Mouse (Mus musculus): ENCODE results near the gene Gm44511. TPM values are rescaled to one million over a fixed set of nuclear protein-coding genes. Genes with fewer than 3 reads are reported as not detected.
"Not testable (repeated sequence)": the region's sequence is repeated elsewhere in the genome, so short reads cannot be mapped to it uniquely, and the experiment has no call there.

Gm44511 gene
- polyA plus RNA-seq, 1 experiment from 2014 or later: not detected

DNA sequence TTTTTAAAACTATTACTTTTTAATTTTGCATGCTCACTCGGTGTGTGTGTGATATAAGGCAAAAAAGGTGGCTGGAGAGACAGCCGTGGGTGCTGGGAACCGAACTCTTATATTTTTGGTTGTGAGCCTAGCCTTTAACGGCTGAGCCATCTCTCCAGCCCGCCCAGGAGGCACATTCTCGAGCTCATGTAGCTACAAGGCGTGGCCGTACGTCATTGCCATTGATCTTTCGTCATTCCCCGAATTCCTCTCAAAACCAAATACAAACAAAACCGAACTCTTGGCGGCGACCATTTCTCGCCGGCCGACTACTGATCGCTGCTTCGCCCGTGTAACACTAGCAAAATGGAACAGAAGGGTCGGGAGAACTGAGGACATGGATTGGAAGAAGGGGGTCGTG lies 66.1 kb downstream of the Gm44511 start:
- H3K4me1 ChIP-seq (ENCODE audit: control insufficient read depth, insufficient read depth, low read length); H3K27me3 ChIP-seq (ENCODE audit: control insufficient read depth, insufficient read depth, low read depth, low read length); H3K36me3 ChIP-seq (ENCODE audit: control insufficient read depth, insufficient read depth, low read length); H3K9me3 ChIP-seq (replicated peaks; ENCODE audit: control insufficient read depth, low read length, poor library complexity, severe bottlenecking): not testable (repeated sequence)
- Histone ChIP-seq H3K9ac (ENCODE audit: low read depth, low read length) (peak overlapping the region; percentile 74), H3K27ac (ENCODE audit: low read length) (peak overlapping the region; percentile 92), H3K4me3 (ENCODE audit: low read depth, low read length) (peak overlapping the region; percentile 62), H3K4me2 (ENCODE audit: low read length) (peak overlapping the region; percentile 19; the same call in 1 of the 2 replicates)
- peak; percentile 61 for ATAC-seq
- under 1% methylated on average over 22 of the region's 22 CpGs for WGBS

DNA sequence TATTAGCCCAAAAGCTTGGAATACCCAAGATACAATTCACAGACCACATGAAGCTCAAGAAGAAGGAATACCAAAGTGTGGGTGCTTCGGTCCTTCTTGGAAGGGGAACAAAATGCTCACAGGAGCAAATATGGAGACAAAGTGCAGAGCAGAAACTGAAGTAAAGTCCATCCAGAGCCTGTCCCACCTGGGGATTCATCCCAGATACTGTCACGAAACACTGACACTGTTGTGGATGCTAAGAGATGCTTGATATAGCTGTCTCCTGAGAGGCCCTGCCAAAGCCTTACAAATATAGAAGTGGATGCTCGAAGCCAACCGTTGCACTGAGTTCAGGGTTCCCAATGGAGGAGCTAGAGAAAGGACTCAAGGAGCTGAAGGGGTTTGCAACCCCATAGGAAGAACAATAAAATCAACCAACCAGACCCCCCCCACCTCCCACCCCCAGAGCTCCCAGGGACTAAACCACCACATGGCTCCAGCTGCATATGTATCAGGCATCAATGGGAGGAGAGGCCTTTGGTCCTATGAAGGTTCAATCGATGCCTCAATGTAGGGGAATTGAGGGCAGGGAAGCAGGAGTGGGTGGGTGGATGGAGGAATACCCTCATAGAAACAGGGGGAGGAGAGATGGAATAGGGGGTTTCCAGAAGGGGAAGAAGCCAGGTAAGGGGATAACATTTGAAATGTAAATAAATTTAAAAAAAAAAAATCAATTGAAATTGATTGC lies 66.7 kb downstream of the Gm44511 start:
- WGBS: 76% methylated on average over 5 of the region's 5 CpGs
- peak overlapping the region; percentile 33; the same call in 1 of the 2 replicates for H3K4me2 ChIP-seq (ENCODE audit: low read length)
- H3K4me3 ChIP-seq (ENCODE audit: low read depth, low read length): peak overlapping the region; percentile 62
- H3K27ac ChIP-seq (ENCODE audit: low read length): peak overlapping the region; percentile 56; the same call in 1 of the 2 replicates
- H3K27me3 ChIP-seq (ENCODE audit: control insufficient read depth, insufficient read depth, low read depth, low read length): no peaks in the 10 kb centered on the region
- no peaks in the 10 kb centered on the region for H3K9me3 ChIP-seq (replicated peaks; ENCODE audit: control insufficient read depth, low read length, poor library complexity, severe bottlenecking)
- ATAC-seq: no peak
- peaks cover 5% of the 10 kb centered on the region; the same call in 1 of the 2 replicates for H3K4me1 ChIP-seq (ENCODE audit: control insufficient read depth, insufficient read depth, low read length)
- no peaks in the 10 kb centered on the region for H3K36me3 ChIP-seq (ENCODE audit: control insufficient read depth, insufficient read depth, low read length)
- H3K9ac ChIP-seq (ENCODE audit: low read depth, low read length): no peak overlapping the region

DNA sequence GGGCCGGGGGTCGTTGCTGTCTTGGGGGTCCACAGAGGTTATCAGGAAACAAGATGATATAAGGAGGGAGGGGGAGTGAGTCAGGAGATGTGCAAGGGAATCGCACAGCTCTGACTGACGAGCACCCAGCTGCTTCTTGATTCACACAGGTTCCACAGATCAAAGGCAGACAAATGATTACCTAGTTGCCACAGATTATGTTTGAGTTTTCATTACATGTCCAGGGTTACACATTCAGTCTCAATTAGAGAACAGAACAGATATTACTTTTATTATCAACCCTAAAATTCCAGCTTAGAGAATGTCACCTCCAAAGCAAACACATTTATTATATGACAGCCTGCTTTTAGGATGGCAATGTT lies 70.7 kb downstream of the Gm44511 start:
- not testable (repeated sequence) for H3K27me3 ChIP-seq (ENCODE audit: control insufficient read depth, insufficient read depth, low read depth, low read length); H3K9me3 ChIP-seq (replicated peaks; ENCODE audit: control insufficient read depth, low read length, poor library complexity, severe bottlenecking); H3K4me3 ChIP-seq (ENCODE audit: low read depth, low read length); ATAC-seq; H3K36me3 ChIP-seq (ENCODE audit: control insufficient read depth, insufficient read depth, low read length); H3K27ac ChIP-seq (ENCODE audit: low read length); H3K4me1 ChIP-seq (ENCODE audit: control insufficient read depth, insufficient read depth, low read length); H3K4me2 ChIP-seq (ENCODE audit: low read length); H3K9ac ChIP-seq (ENCODE audit: low read depth, low read length)
- WGBS: 56% methylated on average over 4 of the region's 4 CpGs

DNA sequence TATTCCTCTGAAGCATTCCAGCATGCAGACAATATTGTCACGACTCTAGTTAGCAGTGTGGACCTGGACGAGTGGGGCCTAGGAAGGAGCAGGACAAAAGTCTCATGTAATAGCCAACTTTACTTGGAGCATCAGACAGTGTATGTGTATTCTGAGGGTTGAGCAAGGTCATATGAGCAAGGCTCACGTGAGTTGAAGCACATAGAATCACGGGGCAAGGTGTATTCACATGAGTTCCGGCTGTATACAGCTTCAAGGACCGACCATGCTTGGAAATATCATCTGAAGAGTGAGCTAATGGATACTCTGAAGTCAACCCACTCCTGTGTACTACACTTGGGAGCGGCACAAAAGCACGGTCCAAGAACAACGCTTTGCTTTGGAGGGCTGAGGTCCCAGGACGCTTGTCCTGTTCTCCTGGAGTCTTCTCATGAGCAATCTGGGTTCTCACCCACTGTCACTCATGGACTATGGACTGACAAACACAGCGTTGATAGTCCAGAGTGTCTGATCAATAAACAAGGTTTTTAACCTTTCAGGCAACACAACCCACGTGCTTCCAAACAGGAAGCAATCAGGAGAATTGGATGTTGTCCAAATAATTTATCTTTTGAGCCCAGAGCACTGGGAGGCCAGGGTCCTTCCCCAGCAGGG lies 71.2 kb downstream of the Gm44511 start:
- H3K4me3 ChIP-seq (ENCODE audit: low read depth, low read length); ATAC-seq; H3K4me1 ChIP-seq (ENCODE audit: control insufficient read depth, insufficient read depth, low read length); H3K9me3 ChIP-seq (replicated peaks; ENCODE audit: control insufficient read depth, low read length, poor library complexity, severe bottlenecking); H3K27me3 ChIP-seq (ENCODE audit: control insufficient read depth, insufficient read depth, low read depth, low read length); H3K36me3 ChIP-seq (ENCODE audit: control insufficient read depth, insufficient read depth, low read length): not testable (repeated sequence)
- H3K27ac ChIP-seq (ENCODE audit: low read length): peak overlapping the region; percentile 64
- 77% methylated on average over 12 of the region's 12 CpGs for WGBS
- H3K9ac ChIP-seq (ENCODE audit: low read depth, low read length): peak overlapping the region; percentile 31; the same call in 1 of the 2 replicates
- peak overlapping the region; percentile 34 for H3K4me2 ChIP-seq (ENCODE audit: low read length)

DNA sequence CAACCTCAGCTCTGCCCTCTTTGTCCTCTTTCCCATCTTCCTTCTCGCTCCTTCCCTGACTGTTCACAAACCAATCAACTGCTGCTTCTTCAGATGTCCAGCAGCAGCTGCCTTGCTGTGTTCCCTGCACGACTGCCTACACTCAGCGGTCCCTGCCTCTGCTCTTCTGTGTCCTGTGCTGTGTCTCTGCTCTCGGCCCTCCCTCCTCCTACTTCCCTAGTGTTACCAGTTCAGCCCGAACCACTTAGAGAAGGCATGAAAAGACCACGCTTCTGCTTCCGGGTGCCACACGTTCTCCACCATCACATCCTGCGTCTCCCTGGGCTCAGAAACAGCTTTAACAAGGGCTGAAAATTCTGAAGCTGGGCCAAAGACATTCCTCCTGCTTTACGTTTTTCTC lies 71.8 kb downstream of the Gm44511 start:
- H3K9me3 ChIP-seq (replicated peaks; ENCODE audit: control insufficient read depth, low read length, poor library complexity, severe bottlenecking); H3K4me1 ChIP-seq (ENCODE audit: control insufficient read depth, insufficient read depth, low read length); H3K4me3 ChIP-seq (ENCODE audit: low read depth, low read length); H3K36me3 ChIP-seq (ENCODE audit: control insufficient read depth, insufficient read depth, low read length); H3K27me3 ChIP-seq (ENCODE audit: control insufficient read depth, insufficient read depth, low read depth, low read length): not testable (repeated sequence)
- peak overlapping the region; percentile 34 for H3K4me2 ChIP-seq (ENCODE audit: low read length)
- H3K27ac ChIP-seq (ENCODE audit: low read length): peak overlapping the region; percentile 64
- H3K9ac ChIP-seq (ENCODE audit: low read depth, low read length): peak overlapping the region; percentile 31; the same call in 1 of the 2 replicates
- 22% methylated on average over 10 of the region's 10 CpGs for WGBS
- ATAC-seq: peak; percentile 84

DNA sequence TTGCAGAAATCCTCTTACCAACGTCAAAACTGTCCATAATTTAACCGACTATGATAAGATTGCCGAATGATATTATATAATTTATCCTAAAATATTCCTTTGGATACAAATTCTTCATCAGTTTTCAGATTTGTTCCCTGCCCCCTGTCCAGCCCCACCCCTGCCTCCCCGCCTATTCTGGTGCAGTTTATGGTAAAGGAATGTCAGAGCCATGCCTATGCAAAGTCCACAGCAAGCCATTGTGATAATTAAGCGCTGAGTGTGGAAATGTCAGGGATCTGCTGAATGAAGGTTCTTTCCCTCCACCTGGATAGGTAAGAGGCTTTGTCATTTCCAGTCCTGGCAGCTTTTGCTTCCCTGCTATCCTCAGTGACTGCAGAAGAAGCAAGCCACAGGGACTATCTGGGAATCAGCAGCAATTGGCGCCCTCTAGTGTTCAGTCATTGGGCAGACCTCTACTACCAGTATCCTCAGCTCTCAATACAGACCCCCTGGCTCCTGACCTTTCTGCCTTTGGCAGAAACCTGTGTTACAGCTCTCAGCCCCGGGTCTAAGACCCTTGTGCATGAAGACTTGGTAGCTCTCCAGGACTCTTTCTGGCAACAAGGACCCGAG lies 72.4 kb downstream of the Gm44511 start:
- H3K9me3 ChIP-seq (replicated peaks; ENCODE audit: control insufficient read depth, low read length, poor library complexity, severe bottlenecking); H3K4me1 ChIP-seq (ENCODE audit: control insufficient read depth, insufficient read depth, low read length); H3K4me3 ChIP-seq (ENCODE audit: low read depth, low read length); H3K36me3 ChIP-seq (ENCODE audit: control insufficient read depth, insufficient read depth, low read length); H3K27me3 ChIP-seq (ENCODE audit: control insufficient read depth, insufficient read depth, low read depth, low read length): not testable (repeated sequence)
- Histone ChIP-seq H3K27ac (ENCODE audit: low read length) (peak overlapping the region; percentile 68), H3K9ac (ENCODE audit: low read depth, low read length) (peak overlapping the region; percentile 34; the same call in 1 of the 2 replicates), H3K4me2 (ENCODE audit: low read length) (peak overlapping the region; percentile 34)
- ATAC-seq: peak; percentile 97
- 41% methylated on average over 7 of the region's 8 CpGs for WGBS

DNA sequence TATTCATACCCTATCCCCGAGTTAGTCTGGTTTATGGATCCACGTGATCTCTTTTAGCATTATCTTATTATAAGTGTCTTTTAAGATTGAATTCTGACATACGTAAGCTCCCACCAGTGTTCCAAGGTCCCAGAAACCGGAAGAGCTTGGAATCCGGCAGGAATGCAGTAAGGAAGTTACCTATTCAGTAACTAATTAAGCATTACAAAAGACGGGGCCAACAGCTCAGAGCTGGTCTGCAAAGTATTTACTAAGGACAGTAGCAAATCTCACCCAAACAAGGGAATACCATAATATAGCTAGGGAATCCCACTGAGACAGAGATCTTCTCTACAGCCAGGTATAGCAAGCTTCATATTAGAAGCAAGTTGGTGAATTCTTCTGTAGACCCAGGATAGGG lies 79.1 kb downstream of the Gm44511 start:
- H3K4me3 ChIP-seq (ENCODE audit: low read depth, low read length); H3K27ac ChIP-seq (ENCODE audit: low read length); H3K4me1 ChIP-seq (ENCODE audit: control insufficient read depth, insufficient read depth, low read length); ATAC-seq; H3K9me3 ChIP-seq (replicated peaks; ENCODE audit: control insufficient read depth, low read length, poor library complexity, severe bottlenecking); H3K9ac ChIP-seq (ENCODE audit: low read depth, low read length); H3K4me2 ChIP-seq (ENCODE audit: low read length); H3K36me3 ChIP-seq (ENCODE audit: control insufficient read depth, insufficient read depth, low read length); H3K27me3 ChIP-seq (ENCODE audit: control insufficient read depth, insufficient read depth, low read depth, low read length): not testable (repeated sequence)
- 79% methylated on average over 6 of the region's 6 CpGs for WGBS

DNA sequence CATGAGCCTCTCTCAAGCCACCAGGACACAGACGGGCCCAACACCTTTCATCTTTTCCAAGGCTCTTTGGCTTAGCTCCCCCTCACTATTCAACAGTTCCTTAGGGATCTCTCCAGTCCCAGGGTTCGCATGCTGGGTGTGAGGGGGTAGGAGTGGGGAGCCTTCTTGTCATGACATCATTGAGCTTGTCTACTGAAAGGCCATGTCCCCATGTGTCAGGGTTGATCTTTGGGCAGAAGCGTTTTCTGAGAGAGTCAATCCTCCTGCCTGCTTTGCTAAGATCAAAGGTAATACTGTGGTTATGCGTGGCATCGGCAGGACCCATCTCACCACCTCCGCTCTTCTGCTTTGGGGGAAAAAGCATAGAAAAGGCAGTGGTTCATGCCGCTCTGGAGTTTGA lies 88.7 kb downstream of the Gm44511 start:
- 83% methylated on average over 7 of the region's 7 CpGs for WGBS
- H3K4me2 ChIP-seq (ENCODE audit: low read length): no peak overlapping the region
- H3K27ac ChIP-seq (ENCODE audit: low read length): no peak overlapping the region
- no peaks in the 10 kb centered on the region for H3K27me3 ChIP-seq (ENCODE audit: control insufficient read depth, insufficient read depth, low read depth, low read length)
- no peaks in the 10 kb centered on the region for H3K4me1 ChIP-seq (ENCODE audit: control insufficient read depth, insufficient read depth, low read length)
- ATAC-seq: no peak
- no peak overlapping the region for H3K9ac ChIP-seq (ENCODE audit: low read depth, low read length)
- H3K36me3 ChIP-seq (ENCODE audit: control insufficient read depth, insufficient read depth, low read length): no peaks in the 10 kb centered on the region
- H3K4me3 ChIP-seq (ENCODE audit: low read depth, low read length): no peak overlapping the region
- no peaks in the 10 kb centered on the region for H3K9me3 ChIP-seq (replicated peaks; ENCODE audit: control insufficient read depth, low read length, poor library complexity, severe bottlenecking)

DNA sequence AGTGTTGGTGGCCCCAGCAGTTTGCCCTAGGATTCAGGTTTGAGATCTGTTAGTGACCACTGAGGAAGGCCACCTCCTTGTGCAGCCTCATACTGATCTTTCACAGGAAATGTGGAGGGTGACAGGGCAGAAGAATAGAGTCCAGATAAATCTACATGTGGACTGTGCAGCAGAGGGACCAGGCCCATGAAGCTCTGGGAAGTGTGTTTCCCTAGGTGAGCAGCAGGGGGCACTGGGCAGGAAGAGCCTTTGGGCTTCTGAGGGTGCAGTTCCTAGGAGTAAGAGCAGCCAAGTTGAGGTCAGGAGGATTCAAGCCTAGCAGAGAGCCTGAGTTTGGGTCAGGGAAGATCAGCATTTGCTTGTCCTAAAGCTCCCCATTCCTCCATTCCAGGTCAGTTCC lies 90.0 kb downstream of the Gm44511 start:
- no peak overlapping the region for H3K27ac ChIP-seq (ENCODE audit: low read length)
- H3K9me3 ChIP-seq (replicated peaks; ENCODE audit: control insufficient read depth, low read length, poor library complexity, severe bottlenecking): no peaks in the 10 kb centered on the region
- H3K4me1 ChIP-seq (ENCODE audit: control insufficient read depth, insufficient read depth, low read length): no peaks in the 10 kb centered on the region
- H3K9ac ChIP-seq (ENCODE audit: low read depth, low read length): no peak overlapping the region
- no peak for ATAC-seq
- no peak overlapping the region for H3K4me2 ChIP-seq (ENCODE audit: low read length)
- no peaks in the 10 kb centered on the region for H3K27me3 ChIP-seq (ENCODE audit: control insufficient read depth, insufficient read depth, low read depth, low read length)
- H3K36me3 ChIP-seq (ENCODE audit: control insufficient read depth, insufficient read depth, low read length): no peaks in the 10 kb centered on the region
- H3K4me3 ChIP-seq (ENCODE audit: low read depth, low read length): no peak overlapping the region

Data from midbrain, embryonic 16.5 days (tissue).